Mouse (Mus musculus): Measurements from ENCODE around the gene Tpcn1.

The Tpcn1 gene

DNA sequence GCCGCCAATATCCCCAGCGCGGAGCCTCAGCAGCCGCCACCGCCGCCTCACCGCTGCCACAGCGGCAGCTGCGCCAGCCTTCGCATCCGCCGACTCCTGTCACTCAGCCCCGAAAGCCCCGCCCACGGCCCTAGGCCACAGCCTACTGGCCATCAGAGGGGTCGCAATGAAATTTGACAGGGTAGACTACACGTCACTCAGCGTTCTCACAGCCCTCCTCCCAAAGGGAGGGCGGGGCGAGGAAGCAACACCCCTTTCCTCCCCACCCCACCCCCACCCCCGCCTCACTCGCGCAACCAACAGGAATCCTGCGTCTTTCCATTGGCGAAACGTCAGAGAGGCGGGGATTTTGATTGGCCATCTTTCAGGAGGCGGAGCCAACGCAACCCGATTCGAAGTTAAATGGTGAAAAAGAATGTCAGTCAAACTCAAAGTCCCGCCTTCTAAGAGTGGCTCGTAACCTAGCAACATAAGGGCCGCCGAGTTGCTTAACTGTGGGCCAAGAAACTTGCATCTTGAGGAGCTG, at the start of gene Tpcn1, which contains the start of gene Iqcd:
Gene Tpcn1 (minus strand): TSS at position 105 of the 526 bp plus-strand sequence.
Gene Iqcd (plus strand): TSS at position 448 of the 526 bp plus-strand sequence.
- peak; percentile 40; the same call in 1 of the 2 replicates for TF ChIP-seq GATA4 (IDR thresholded peaks at IDR 0.05; ENCODE audit: insufficient replicate concordance, low read length)

DNA sequence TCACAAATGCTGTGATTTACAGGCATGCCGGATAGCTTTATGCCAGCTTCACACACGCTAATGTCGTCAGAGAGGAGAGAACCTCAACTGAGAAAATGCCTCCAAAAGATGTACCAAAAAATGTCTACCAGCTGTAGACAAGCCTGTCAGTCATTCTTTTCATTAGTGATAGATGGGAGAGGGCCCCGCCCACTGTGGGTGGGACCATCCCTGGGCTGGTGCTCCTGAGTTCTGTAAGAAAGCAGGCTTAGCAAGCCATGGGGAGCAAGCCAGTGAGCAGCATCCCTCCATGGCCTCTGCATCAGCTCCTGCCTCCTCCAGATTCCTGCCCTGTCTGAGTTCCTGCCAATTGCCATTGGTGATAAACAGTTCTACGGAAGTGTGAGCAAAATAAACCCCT, 47.2 kb upstream of the Tpcn1 start:
- no peak for TF ChIP-seq GATA4 (IDR thresholded peaks at IDR 0.05; ENCODE audit: insufficient replicate concordance, low read length)

DNA sequence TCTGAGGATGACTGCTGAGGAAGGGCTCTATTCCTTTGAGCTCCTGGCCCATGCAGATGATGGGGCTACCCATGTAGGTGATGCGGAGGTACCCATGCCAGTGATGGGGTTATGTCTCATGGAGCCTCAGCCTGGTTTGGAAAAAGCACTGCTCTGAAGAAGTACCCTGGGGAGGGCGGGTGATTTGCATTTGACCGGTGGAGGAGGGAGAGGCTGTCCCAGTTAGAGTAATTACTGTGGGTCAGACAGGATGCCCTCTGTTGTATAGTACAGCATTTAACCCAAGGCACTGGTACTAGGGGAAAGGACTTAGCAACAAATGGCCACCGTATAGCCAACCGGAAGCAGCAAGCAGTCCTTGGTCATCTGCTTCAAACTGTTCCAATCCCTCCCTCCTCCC, 46.4 kb upstream of the Tpcn1 start:
- no peak for TF ChIP-seq GATA4 (IDR thresholded peaks at IDR 0.05; ENCODE audit: insufficient replicate concordance, low read length)

DNA sequence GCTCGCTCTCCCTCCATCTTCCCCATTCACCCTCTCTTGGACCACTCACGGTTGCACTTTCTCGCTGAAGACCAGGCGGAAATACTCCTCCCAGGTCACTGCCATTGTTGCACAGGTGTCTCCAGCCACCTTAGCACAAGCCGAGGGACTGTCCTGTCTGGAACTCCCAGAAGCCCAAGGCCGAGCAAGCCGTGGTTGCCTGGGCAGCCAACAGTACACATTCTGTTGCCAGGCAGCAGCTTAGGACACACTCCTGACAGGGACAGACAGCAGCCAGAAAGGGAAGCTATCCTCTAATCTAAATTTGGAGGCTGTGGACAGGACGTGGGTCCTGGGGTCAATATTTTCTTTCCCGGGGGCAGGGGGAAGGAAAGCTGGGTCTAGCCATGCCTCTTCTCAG, 45.7 kb upstream of the Tpcn1 start, which contains the start of gene Cfap73:
Gene Cfap73 (minus strand): TSS at position 105 of the 400 bp plus-strand sequence.
- no peak for TF ChIP-seq GATA4 (IDR thresholded peaks at IDR 0.05; ENCODE audit: insufficient replicate concordance, low read length)

DNA sequence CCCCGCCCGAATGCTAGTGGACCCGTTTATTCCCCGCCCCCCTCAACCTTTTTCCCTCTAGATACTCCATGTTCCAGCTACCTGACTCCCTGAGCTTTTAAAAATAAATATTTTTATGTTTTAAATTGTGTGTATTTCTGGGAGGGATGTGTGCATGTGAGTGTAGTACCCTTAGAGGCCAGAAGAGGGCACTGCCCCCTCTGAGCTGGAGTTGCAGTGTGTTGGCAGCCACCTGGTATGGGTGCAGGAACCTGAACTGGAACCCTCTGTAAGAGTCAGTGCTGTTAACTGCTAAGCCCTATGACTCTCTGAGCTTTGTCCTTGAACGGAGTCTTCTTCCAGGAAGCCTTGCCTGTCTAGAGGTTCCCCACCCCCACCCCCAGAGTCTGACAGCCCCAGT, 43.4 kb upstream of the Tpcn1 start:
- TF ChIP-seq GATA4 (IDR thresholded peaks at IDR 0.05; ENCODE audit: insufficient replicate concordance, low read length): no peak

DNA sequence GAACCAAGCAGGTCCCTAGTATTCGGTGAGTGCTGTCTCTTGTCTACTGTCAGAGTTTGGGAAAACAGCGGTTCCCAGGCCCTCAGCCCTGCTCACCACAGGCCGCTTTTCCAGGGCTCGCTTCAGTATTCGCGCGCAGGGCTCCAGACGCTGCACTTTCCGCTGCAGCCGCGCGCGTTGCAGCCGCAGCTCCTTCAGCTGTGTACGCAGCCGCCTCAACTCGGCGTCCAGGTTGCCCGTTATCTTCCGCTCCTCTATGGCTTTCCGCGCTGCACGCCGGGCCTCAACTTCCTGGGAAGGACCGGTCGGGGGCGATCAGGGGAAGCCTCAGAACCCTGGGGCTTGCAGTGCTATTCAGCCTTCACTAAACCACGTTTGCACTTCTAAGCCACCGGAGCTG, 42.7 kb upstream of the Tpcn1 start:
- no peak for TF ChIP-seq GATA4 (IDR thresholded peaks at IDR 0.05; ENCODE audit: insufficient replicate concordance, low read length)

DNA sequence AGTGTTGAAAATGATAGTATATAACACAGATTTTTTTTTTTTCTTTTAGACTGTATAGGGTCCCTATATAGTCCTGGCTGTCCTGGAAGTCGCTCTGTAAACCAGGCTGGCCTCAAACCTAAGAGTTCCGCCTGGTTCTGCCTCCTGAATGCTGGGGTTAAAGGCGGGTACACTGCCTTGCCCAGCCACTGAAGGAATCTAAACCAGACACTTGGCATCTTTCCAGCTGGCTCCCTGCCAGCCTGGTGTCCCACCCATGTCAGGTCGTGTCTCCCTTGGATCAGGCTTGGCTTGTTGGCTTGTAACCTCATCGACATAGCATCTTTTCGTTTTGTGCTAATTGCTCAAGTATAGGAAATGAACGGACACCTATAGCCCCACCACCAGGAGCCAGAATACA, 40.2 kb upstream of the Tpcn1 start:
- no peak for TF ChIP-seq GATA4 (IDR thresholded peaks at IDR 0.05; ENCODE audit: insufficient replicate concordance, low read length)

DNA sequence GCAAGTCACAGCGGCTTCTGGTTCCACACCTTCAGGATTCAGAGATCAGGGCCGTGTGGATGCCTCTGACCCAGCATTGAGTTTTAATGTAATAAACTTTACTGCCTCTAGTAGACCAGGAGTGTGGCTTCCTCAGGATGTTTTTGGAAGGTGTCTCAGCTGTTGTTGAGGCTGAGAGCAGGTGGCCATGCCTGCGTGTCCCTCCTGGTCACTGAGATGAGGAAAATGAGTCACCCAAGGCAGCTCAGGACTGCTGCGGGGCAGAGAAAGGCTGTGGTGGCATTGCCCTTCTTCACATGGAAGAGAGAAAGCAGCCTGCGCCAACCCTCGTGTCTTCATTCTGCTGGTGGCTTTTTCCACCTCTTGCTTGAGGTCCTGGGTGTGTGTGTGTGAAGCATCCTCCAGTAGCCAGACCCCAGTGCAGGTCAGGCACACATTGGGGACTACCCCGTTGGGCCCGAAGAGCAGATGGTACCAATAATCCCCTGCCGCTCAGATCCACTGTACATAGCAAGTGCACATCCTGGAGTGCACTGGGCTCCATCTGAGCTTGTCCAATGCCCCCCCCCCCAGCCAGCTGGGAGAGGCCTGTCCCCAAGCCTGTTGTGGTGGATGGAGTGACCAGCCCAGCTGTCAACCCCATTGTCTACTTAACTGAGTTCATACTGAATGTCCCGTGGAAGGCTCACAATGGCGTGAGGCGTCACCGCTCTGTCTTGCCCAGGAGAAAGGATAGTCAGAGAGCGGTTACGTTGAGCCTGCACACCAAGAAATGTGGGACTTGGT, 39.2 kb upstream of the Tpcn1 start:
- TF ChIP-seq GATA4 (IDR thresholded peaks at IDR 0.05; ENCODE audit: insufficient replicate concordance, low read length): no peak

DNA sequence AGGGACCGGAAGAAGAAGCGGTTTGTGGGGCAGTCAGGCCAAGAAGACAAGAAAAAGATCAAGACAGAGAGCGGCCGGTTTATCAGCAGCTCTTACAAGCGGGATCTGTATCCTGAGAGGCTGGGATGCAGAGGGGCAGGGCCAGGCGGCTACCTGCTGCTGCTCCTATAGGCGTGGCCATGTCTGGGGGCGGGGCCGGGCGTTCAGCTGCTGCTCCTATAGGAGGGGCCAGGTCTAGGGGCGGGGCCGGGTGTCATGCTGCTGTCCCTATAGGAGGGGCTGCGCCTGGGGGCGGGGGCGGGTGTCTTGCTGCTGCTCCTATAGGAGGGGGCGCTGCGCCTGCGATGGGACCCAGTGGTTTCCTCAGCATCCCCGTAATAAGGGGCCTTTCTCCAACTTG, 37.9 kb upstream of the Tpcn1 start:
- TF ChIP-seq GATA4 (IDR thresholded peaks at IDR 0.05; ENCODE audit: insufficient replicate concordance, low read length): no peak

DNA sequence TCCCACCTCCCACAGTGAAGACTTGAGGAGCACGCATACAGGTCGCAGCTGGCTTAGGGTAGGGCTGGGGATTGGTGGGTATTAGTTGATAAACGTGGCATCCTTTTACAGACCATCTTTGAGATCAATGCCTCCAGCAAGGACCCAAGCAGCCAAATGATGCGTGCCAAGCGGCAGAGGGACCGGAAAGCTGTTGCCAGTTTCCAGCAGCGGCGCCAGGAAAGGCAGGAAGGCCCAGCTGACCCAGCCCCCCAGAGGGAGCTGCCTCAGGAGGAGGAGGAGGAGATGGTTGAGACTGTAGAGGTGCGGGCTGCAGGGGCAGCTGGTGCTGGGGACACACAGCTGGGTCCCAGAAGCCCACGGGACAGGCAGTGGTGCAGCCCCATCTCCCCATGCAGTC, 36.0 kb upstream of the Tpcn1 start:
- no peak for TF ChIP-seq GATA4 (IDR thresholded peaks at IDR 0.05; ENCODE audit: insufficient replicate concordance, low read length)

DNA sequence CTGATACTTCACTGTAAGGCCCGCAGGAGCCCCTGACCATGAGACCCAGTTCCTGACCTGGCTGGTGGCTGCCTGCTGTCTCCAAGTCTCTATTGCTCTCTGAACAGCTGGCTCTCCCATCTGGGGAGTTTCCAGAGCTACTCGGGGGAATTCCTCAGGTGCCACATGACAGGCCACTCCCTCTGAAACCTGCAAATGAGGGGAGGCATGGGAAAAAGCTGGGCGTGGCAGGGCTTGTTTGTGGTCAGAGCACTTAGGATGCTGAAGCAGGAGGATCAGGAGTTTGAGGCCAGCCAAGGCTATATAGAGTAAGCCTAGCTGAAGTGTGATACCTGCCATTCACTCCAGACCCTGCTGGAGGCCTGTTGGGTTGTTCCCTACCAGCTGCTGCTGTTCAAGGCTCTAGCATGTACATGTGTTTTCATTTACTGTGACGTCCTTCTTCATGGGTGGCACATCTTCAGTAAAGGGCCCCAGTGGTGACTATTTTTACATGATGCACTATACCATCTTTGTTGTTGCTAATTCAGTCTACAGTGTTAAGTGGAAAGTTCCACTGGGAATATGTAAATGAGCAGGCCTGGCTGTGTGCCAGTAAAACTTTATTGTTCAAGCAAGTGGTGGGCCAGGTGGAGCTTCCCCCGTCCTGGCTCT, 33.9 kb upstream of the Tpcn1 start:
- no peak for TF ChIP-seq GATA4 (IDR thresholded peaks at IDR 0.05; ENCODE audit: insufficient replicate concordance, low read length)

DNA sequence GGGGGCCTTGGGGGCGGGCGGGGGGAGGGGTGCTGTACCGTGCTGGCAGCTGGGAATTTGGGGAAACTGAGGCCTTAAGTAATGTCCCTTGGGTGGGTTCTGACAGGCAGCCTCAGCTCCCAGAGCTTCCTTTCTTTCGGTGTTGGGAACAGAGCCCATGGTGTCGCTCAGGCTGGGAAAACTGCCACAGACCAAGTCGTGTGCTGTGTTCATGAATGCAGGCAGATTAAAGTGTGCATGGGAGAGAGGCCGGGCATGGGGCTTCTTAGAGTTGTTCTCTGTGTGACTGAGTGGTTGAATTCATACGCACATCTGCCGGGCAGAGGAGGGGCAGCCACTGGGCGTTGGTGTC, 33.3 kb upstream of the Tpcn1 start:
- TF ChIP-seq GATA4 (IDR thresholded peaks at IDR 0.05; ENCODE audit: insufficient replicate concordance, low read length): no peak

DNA sequence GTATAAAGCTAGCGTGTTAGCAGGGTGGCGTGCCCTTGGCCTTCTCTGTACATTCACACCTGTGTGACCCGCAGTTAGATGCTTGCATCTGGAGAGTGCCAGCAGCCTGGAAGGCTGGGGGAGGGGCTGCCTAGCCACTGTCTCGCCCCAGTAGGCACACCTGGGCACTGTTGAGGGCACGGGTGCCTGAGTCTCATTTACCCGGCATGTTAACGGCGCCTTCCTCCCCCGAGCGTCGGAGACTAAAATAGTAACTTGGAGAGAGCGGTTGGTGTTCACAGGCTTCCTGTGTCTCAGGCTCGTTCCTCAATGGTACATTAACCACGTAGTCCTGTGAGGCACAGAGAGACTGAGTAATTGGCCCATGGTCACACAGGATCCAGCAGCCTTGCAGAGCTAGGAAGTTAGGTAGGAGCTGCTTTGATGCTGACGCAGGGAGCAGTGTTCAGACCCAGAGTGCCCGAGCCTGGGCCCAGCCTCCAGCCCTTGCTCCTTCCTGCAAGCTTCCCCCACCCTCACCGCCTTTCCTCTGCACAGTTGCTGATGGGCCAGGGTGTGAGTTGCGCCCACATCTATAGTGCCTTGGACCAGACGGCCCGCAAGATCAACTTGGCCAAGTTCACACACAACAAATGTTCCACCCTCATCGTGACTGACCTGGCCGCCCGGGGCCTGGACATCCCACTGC, 32.7 kb upstream of the Tpcn1 start:
- TF ChIP-seq GATA4 (IDR thresholded peaks at IDR 0.05; ENCODE audit: insufficient replicate concordance, low read length): no peak

DNA sequence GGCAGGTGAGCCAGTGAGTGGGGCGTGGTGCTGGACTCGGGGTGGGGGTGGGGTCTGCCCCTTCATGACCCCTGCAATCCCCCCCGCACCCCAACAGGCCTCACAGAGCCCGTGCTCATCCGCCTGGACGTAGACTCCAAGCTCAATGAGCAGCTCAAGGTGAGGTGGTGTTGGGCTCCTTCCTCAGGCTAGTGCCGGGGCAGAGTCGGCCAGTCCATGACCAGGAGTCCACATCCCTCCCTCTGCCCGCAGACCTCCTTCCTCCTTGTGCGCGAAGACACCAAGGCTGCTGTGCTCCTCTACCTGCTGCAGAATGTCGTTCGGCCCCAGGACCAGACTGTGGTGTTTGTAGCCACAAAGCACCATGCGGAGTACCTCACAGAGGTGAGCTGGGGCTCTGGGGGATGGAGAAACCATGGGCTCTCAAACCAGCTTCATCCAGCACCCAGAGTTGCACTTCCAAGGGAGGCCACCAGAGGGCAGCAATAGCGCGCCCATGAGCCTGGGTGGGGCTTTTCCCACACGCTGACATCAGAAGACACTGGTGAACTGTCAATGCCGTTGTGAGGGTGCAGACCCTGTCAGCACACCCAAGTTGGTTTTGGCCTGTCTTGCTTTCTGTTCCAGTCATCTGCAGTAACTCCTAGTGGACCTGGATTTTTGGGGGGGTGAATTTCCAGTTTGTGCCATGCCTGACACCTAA, 32.1 kb upstream of the Tpcn1 start:
- TF ChIP-seq GATA4 (IDR thresholded peaks at IDR 0.05; ENCODE audit: insufficient replicate concordance, low read length): no peak

DNA sequence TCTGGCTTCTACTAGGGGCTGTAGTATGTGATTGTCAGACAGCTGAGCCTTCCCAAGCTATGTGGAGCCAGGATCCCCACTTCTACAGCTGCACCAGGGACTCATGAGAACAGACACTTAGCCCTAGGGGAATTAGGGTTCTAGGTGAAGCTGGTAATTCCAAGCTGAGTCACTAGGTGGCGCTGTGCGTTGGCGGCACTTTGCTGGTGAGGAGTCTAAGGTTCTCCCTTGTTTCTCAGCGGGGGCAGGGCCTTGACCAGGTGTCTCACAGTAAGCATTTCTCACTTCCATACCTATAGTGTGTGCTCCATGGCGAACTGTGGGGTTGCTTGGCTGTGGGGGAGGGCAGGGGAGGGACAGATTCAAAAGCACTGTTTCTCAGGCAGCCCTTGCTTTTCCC, 30.7 kb upstream of the Tpcn1 start:
- TF ChIP-seq GATA4 (IDR thresholded peaks at IDR 0.05; ENCODE audit: insufficient replicate concordance, low read length): no peak

All from liver, adult (tissue).